Mouse (Mus musculus) ES-Bruce4 (cell line): Measurements from ENCODE around the gene Olfr632.

Source experiments
- CTCF ChIP-seq: IDR thresholded peaks from one replicate; pipeline ENCODE4 v1.8.1; 2011; ENCODE audit warnings: low read depth, low read length
- EP300 ChIP-seq: IDR thresholded peaks from 2 replicates; pipeline ENCODE4 v1.6.1; 2011; ENCODE audit warnings: low read depth, low read length; ENCODE audit not compliant: insufficient read depth

- TF ChIP-seq CTCF (no peak), EP300 (no peak)
Measured at GRCm38 (mm10) chr7:103886152-103886551, 48.0 kb upstream of the Olfr632 start, which contains the start of gene Olfr66.
